Mouse (Mus musculus) small intestine, adult 2 months (tissue): ENCODE results near the gene Atxn2.

Experiments
- CTCF ChIP-seq: fragments of 200-500 bp; IDR thresholded peaks from 2 replicates; pipeline ENCODE4 v1.5.1; 2012; ENCODE audit warnings: low read depth, mild to moderate bottlenecking, control low read depth, inconsistent platforms, low read length, moderate library complexity, mixed read lengths; ENCODE audit not compliant: insufficient replicate concordance, insufficient read length; ENCODE audit errors: extremely low read depth
- POLR2A ChIP-seq: fragments of 200-500 bp; IDR thresholded peaks from 2 replicates; pipeline ENCODE4 v1.6.1; 2012; ENCODE audit warnings: low read depth, mild to moderate bottlenecking, control low read depth, inconsistent platforms, low read length, moderate library complexity

GRCm38 (mm10) chr5:121809667-121810224 lies 98.6 kb downstream of the Atxn2 start:
- TF ChIP-seq POLR2A, result no peak
- no peak for TF ChIP-seq CTCF
